ENCODE assay signal across 26 mouse cellular contexts in genomic region chr2:103714412-103714811, GRCm38 (mm10). TPM values are rescaled to one million over a fixed set of nuclear protein-coding genes. Genes with fewer than 3 reads are reported as not detected.
DNase-seq lines count a peak whose midpoint lies in the region; ATAC-seq and TF ChIP-seq lines count a peak whose summit lies in the region.
"Had no signal": no experiment of that assay in that cellular context is flagged by ENCODE, and none has a peak within 500 bp of the region (broad histone marks: within the 10 kb centered on the region; RNA-seq: fewer than 3 reads in every experiment).

No protein-coding gene starts in this region.

- ATAC-seq in hindbrain, postnatal 0 days: no peak
- ATAC-seq in liver, embryonic 13.5 days (ENCODE audit: low read depth): no peak
- ATAC-seq in liver, embryonic 12.5 days: no peak
- ATAC-seq: CD4-positive, CD25-positive, alpha-beta regulatory T cell, adult 4 months; forebrain, postnatal 0 days; midbrain, embryonic 16.5 days had no signal

- H3K9me3 ChIP-seq in hindbrain, embryonic 10.5 days: no peaks in the 10 kb centered on the region
- no peaks in the 10 kb centered on the region for H3K9me3 ChIP-seq in hindbrain, postnatal 0 days (ENCODE audit: low read length)
- H3K9me3 ChIP-seq in liver, embryonic 13.5 days (replicated peaks): no peaks in the 10 kb centered on the region
- no peaks in the 10 kb centered on the region for H3K9me3 ChIP-seq in liver, embryonic 12.5 days (replicated peaks)
- H3K9me3 ChIP-seq: forebrain, embryonic 12.5 days; heart, embryonic 10.5 days; hindbrain, embryonic 15.5 days; intestine, embryonic 15.5 days; stomach, embryonic 15.5 days had no signal

- no peaks in the 10 kb centered on the region for H3K27me3 ChIP-seq in hindbrain, embryonic 10.5 days (ENCODE audit: insufficient read depth, poor library complexity, severe bottlenecking)
- H3K27me3 ChIP-seq in hindbrain, postnatal 0 days (ENCODE audit: insufficient read depth, low read length): no peaks in the 10 kb centered on the region
- H3K27me3 ChIP-seq in liver, embryonic 13.5 days: no peaks in the 10 kb centered on the region
- no peaks in the 10 kb centered on the region for H3K27me3 ChIP-seq in liver, embryonic 12.5 days (replicated peaks)
- H3K27me3 ChIP-seq: forebrain, embryonic 12.5 days; hindbrain, embryonic 15.5 days; intestine, embryonic 15.5 days; stomach, embryonic 15.5 days had no signal

- H3K4me2 ChIP-seq in hindbrain, postnatal 0 days (ENCODE audit: low read depth, low read length): no peak overlapping the region
- no peak overlapping the region for H3K4me2 ChIP-seq in liver, embryonic 13.5 days
- H3K4me2 ChIP-seq in liver, embryonic 12.5 days: no peak overlapping the region
- H3K4me2 ChIP-seq: forebrain, embryonic 12.5 days; hindbrain, embryonic 15.5 days; intestine, embryonic 15.5 days; midbrain, embryonic 11.5 days; stomach, embryonic 15.5 days had no signal

- peaks cover 89% of the 10 kb centered on the region for H3K36me3 ChIP-seq in hindbrain, embryonic 10.5 days
- H3K36me3 ChIP-seq in hindbrain, postnatal 0 days (ENCODE audit: insufficient read depth, low read length): peaks cover 13% of the 10 kb centered on the region
- peaks cover 24% of the 10 kb centered on the region for H3K36me3 ChIP-seq in liver, embryonic 13.5 days
- peaks cover 30% of the 10 kb centered on the region for H3K36me3 ChIP-seq in liver, embryonic 12.5 days
- H3K36me3 ChIP-seq: intestine, embryonic 15.5 days had no signal

- no peaks in the 10 kb centered on the region for H3K4me1 ChIP-seq in hindbrain, embryonic 10.5 days (replicated peaks)
- H3K4me1 ChIP-seq in hindbrain, postnatal 0 days (ENCODE audit: insufficient read depth, low read length): no peaks in the 10 kb centered on the region
- peaks cover 27% of the 10 kb centered on the region for H3K4me1 ChIP-seq in liver, embryonic 13.5 days (replicated peaks)
- peaks cover 7% of the 10 kb centered on the region; the same call in 1 of the 2 replicates for H3K4me1 ChIP-seq in liver, embryonic 12.5 days
- H3K4me1 ChIP-seq: forebrain, embryonic 12.5 days; hindbrain, embryonic 15.5 days; intestine, embryonic 15.5 days; stomach, embryonic 15.5 days had no signal

- peak; percentile 46 to 50 for DNase-seq in cerebellum, postnatal 14 days
- no peak for DNase-seq in cerebellum, postnatal 4 days (ENCODE audit: low spot score in 2 of 2)
- DNase-seq in hindbrain, embryonic 10.5 days (ENCODE audit: low spot score): no peak
- DNase-seq in hindbrain, postnatal 0 days (ENCODE audit: low spot score): no peak
- DNase-seq in liver, embryonic 13.5 days: no peak
- DNase-seq in frontal cortex, adult 2 months (ENCODE audit: extremely low spot score in 1 of 2, low spot score in 1 of 2): no peak
- DNase-seq: adrenal gland, postnatal 25 days; forebrain, postnatal 0 days; gastrocnemius, postnatal 25 days; heart, adult 11 months; heart, postnatal 4 days; kidney, postnatal 10 days; layer of hippocampus, postnatal 36 days; lung, postnatal 36 days; right cerebral cortex, postnatal 25 days; thymus, postnatal 14 days had no signal

- WGBS in hindbrain, embryonic 10.5 days: 58% methylated on average over 4 of the region's 4 CpGs
- WGBS in hindbrain, postnatal 0 days: 66% methylated on average over 4 of the region's 4 CpGs
- 59% methylated on average over 4 of the region's 4 CpGs for WGBS in liver, embryonic 13.5 days (ENCODE audit: insufficient replicate concordance)
- WGBS in liver, embryonic 12.5 days (ENCODE audit: insufficient replicate concordance): 64% methylated on average over 4 of the region's 4 CpGs

- H3K9ac ChIP-seq in hindbrain, postnatal 0 days (replicated peaks; ENCODE audit: low read length): no peak overlapping the region
- no peak overlapping the region for H3K9ac ChIP-seq in liver, embryonic 13.5 days
- H3K9ac ChIP-seq in liver, embryonic 12.5 days: no peak overlapping the region
- H3K9ac ChIP-seq: forebrain, embryonic 12.5 days; forebrain, postnatal 0 days; hindbrain, embryonic 15.5 days; intestine, embryonic 15.5 days; liver, embryonic 14.5 days; stomach, embryonic 15.5 days had no signal

- no peak overlapping the region for H3K4me3 ChIP-seq in hindbrain, embryonic 10.5 days
- H3K4me3 ChIP-seq in hindbrain, postnatal 0 days (ENCODE audit: low read length): no peak overlapping the region
- no peak overlapping the region for H3K4me3 ChIP-seq in liver, embryonic 13.5 days (replicated peaks)
- no peak overlapping the region for H3K4me3 ChIP-seq in liver, embryonic 12.5 days
- H3K4me3 ChIP-seq: forebrain, embryonic 12.5 days; heart, embryonic 10.5 days; hindbrain, embryonic 15.5 days; intestine, embryonic 15.5 days; stomach, embryonic 15.5 days had no signal

- no peak for TF ChIP-seq CTCF in hindbrain, postnatal 0 days (IDR thresholded peaks at IDR 0.05; ENCODE audit: low read depth)

- H3K27ac ChIP-seq in hindbrain, embryonic 10.5 days: peak overlapping the region; percentile 45; the same call in 1 of the 2 replicates
- no peak overlapping the region for H3K27ac ChIP-seq in hindbrain, postnatal 0 days
- peak overlapping the region; percentile 37 for H3K27ac ChIP-seq in liver, embryonic 13.5 days
- no peak overlapping the region for H3K27ac ChIP-seq in liver, embryonic 12.5 days
- H3K27ac ChIP-seq: forebrain, embryonic 12.5 days; heart, embryonic 10.5 days; hindbrain, embryonic 15.5 days; intestine, embryonic 15.5 days; liver, embryonic 14.5 days; stomach, embryonic 15.5 days had no signal

RNA-seq across cellular contexts. Expression of gene Nat10, which starts 46.7 kb away (rescaled TPM):
- 26.3 and 30.9 TPM in 2 replicates for polyA plus RNA-seq in hindbrain, embryonic 10.5 days (2016; fragmentation: Nextera tagmentation; extraction: Ambion mirVana)
- total RNA-seq in hindbrain, postnatal 0 days (2014; rRNA removed): 36.5 and 50.2 TPM in 2 replicates
- polyA plus RNA-seq in hindbrain, postnatal 0 days (2015; fragmentation: Nextera tagmentation; extraction: Ambion mirVana): 12.6 and 12.8 TPM in 2 replicates
- polyA plus RNA-seq in liver, embryonic 13.5 days (2015; fragmentation: Nextera tagmentation; extraction: Ambion mirVana): 20.7 and 24.2 TPM in 2 replicates
- 35.0 and 35.3 TPM in 2 replicates for polyA plus RNA-seq in liver, embryonic 12.5 days (2016; fragmentation: Nextera tagmentation; extraction: Ambion mirVana)
- 43.2 and 55.7 TPM in 2 replicates for polyA plus RNA-seq in frontal cortex, adult 2 months (2012; rRNA removed)

Comparison
In these comparisons a context has a peak if more than half of its experiments do, and no peak if none do; other contexts are left out.
1. DNase-seq: peak in cerebellum, postnatal 14 days (2 of 2); none in cerebellum, postnatal 4 days (0 of 2), hindbrain, embryonic 10.5 days (single experiment), hindbrain, postnatal 0 days (single experiment), liver, embryonic 13.5 days (single experiment) and frontal cortex, adult 2 months (0 of 2).
2. H3K27ac ChIP-seq: peak in hindbrain, embryonic 10.5 days (single experiment) and liver, embryonic 13.5 days (single experiment); none in hindbrain, postnatal 0 days (single experiment) and liver, embryonic 12.5 days (single experiment).